In genomic region chr16:17911052-17911595, GRCm38 (mm10) we compare ENCODE assay signal across 8 mouse cellular contexts. TPM values are rescaled to one million over a fixed set of nuclear protein-coding genes. Genes with fewer than 3 reads are reported as not detected.
DNase-seq lines count a peak whose midpoint lies in the region; ATAC-seq lines count a peak whose summit lies in the region.

Gene Ess2 (minus strand): TSS chr16:17911348.

- peak within 1 kb of the TSS; percentile 73 for H3K9ac ChIP-seq in kidney, embryonic 15.5 days

- peaks cover 34% of the 10 kb centered on the region for H3K36me3 ChIP-seq in heart, embryonic 10.5 days
- H3K36me3 ChIP-seq in kidney, embryonic 15.5 days: peaks cover 33% of the 10 kb centered on the region

- peaks cover 45% of the 10 kb centered on the region for H3K27me3 ChIP-seq in heart, embryonic 10.5 days (ENCODE audit: insufficient read depth, poor library complexity, severe bottlenecking)
- peaks cover 46% of the 10 kb centered on the region for H3K27me3 ChIP-seq in kidney, embryonic 15.5 days

- H3K4me2 ChIP-seq in kidney, embryonic 15.5 days: peak within 1 kb of the TSS; percentile 91

- under 1% methylated on average over 35 of the region's 35 CpGs for WGBS in heart, embryonic 10.5 days
- under 1% methylated on average over 35 of the region's 35 CpGs for WGBS in kidney, embryonic 15.5 days

- ATAC-seq in erythroblast, adult 5-6 weeks (replicated peaks; ENCODE audit: low FRiP score, poor library complexity, severe bottlenecking): peak; percentile 96
- ATAC-seq in kidney, embryonic 15.5 days (replicated peaks; ENCODE audit: low FRiP score): peak; percentile 90
- peak; percentile 92 for ATAC-seq in monocyte, adult 5-6 weeks (replicated peaks; ENCODE audit: insufficient number of reproducible peaks, low FRiP score, low TSS enrichment, poor library complexity, severe bottlenecking)

- DNase-seq in B cell, adult 2 months: peak; percentile 88 to 90
- DNase-seq in brain, adult 2 months (ENCODE audit: low read depth, low spot score): peak; percentile 99
- DNase-seq in heart, embryonic 10.5 days (ENCODE audit: low spot score): peak; percentile 96
- DNase-seq in liver: peak; percentile 89
- peak; percentile 86 to 90 for DNase-seq in spleen, postnatal 4 days (ENCODE audit: low spot score in 2 of 2)

- H3K9me3 ChIP-seq in heart, embryonic 10.5 days: no peaks in the 10 kb centered on the region
- H3K9me3 ChIP-seq in kidney, embryonic 15.5 days (replicated peaks): no peaks in the 10 kb centered on the region

- peak within 1 kb of the TSS; percentile 94 for H3K27ac ChIP-seq in heart, embryonic 10.5 days
- peak within 1 kb of the TSS; percentile 63; the same call in 1 of the 2 replicates for H3K27ac ChIP-seq in kidney, embryonic 15.5 days

- H3K4me3 ChIP-seq in heart, embryonic 10.5 days: peak within 1 kb of the TSS; percentile 85
- H3K4me3 ChIP-seq in kidney, embryonic 15.5 days (replicated peaks): peak within 1 kb of the TSS; percentile 94

- peaks cover 21% of the 10 kb centered on the region for H3K4me1 ChIP-seq in heart, embryonic 10.5 days
- H3K4me1 ChIP-seq in kidney, embryonic 15.5 days: peaks cover 23% of the 10 kb centered on the region

RNA-seq across cellular contexts. Expression of gene Ess2, which starts in this region (rescaled TPM):
- total RNA-seq in erythroblast, adult 5-6 weeks (2015; ENCODE audit: low replicate concordance): 1.7 TPM in 1 of 2 replicates, not detected in the other
- 6.0 and 8.4 TPM in 2 replicates for total RNA-seq in erythroblast, adult 5-6 weeks (2017; ENCODE audit: low replicate concordance)
- polyA plus RNA-seq in heart, embryonic 10.5 days (2016; fragmentation: Nextera tagmentation; extraction: Ambion mirVana): 39.7 and 39.9 TPM in 2 replicates
- polyA plus RNA-seq in kidney, embryonic 15.5 days (2015; fragmentation: Nextera tagmentation; extraction: Ambion mirVana): 39.0 and 42.3 TPM in 2 replicates
- total RNA-seq in monocyte, adult 5-6 weeks (2017): 35.2 to 48.5 TPM (median 39.7 TPM) in 3 replicates

Comparison
In these comparisons a context has a peak if more than half of its experiments do, and no peak if none do; other contexts are left out.
1. Peak in every context shown above with its lines: DNase-seq, ATAC-seq, H3K4me3 ChIP-seq and H3K27ac ChIP-seq.